Mouse (Mus musculus) spleen, postnatal 14 days (tissue): ENCODE measurements at regions not wholly inside any gene's neighbourhood (a gene's known extent, or its start where the extent isn't known, plus 50 kb on each side); places are given as distances from the start of the nearest gene placed in this dataset.

Source experiments
- DNase-seq, 2 experiments: peaks; one replicate each; pipeline ENCODE4 v3.0.0; 2021 to 2022; ENCODE audit warnings: low spot score in 2 of 2

DNA sequence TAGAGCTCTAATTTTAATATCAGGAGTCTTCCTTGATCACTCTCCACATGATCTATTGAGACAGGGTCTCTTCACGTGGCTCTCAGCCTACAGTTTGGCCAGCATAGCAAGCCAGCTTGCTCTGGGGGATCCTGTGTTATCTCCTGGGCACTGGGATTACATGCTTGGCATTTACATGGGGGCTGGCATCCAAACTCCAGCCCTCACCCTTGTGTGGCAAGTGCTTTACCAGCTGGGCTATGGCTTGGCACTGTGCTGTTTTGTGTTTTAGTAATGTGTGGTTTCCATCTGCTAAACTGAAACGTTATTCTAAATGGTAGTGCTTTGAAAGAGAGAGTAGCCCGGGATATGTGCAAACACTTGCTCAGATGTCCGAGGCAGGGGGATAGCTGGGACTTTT, 251.5 kb upstream of the Hnrnpa3 start:
- DNase-seq: no peak

DNA sequence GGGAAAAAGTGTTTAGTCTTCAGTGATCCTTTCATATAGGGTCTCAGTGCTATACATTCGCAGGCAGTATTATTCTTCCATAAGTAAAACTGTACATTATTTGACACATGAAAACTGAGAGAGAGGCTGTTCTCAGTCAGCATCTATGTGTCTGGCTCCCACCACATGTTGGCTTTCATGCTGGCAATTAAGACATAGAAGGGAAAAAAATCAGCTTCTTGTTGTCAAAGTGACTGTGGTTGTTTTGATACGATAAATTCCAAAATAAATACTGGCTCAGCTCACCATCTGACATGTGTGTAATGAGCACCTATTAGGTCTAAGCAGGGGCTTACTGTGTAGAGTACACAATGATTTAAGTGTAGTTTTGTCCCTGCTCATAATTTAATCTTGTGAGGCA, 251.0 kb upstream of the Hnrnpa3 start:
- no peak for DNase-seq

GRCm38 (mm10) chr2:75409806-75410205, 249.3 kb upstream of the Hnrnpa3 start:
- no peak for DNase-seq

DNA sequence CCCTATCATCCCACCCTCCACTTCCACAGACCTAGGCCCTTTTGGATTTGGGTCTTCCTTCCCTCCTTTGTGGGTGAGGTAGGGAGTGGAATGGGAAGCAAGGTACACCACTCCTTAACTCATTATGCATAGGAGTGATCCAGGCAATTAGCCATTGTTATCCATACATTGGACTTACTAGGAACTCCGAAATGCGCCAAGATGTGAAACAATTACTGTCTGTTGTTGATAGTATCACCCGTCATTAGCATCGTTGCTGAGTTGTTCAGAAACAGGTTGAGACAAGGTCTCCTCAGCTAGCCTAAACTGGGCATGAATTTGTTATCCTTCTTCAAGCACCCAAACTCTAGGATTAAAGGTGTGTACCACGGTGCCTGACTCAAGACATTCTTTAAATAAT, 246.3 kb upstream of the Hnrnpa3 start:
- DNase-seq: no peak

- no peak for DNase-seq
Observed at GRCm38 (mm10) chr2:75418689-75419088, 240.4 kb upstream of the Hnrnpa3 start.

- no peak for DNase-seq
Observed at GRCm38 (mm10) chr2:75419142-75419541, 239.9 kb upstream of the Hnrnpa3 start.

- no peak for DNase-seq
Observed at GRCm38 (mm10) chr2:75422798-75423685, 236.0 kb upstream of the Hnrnpa3 start.

DNA sequence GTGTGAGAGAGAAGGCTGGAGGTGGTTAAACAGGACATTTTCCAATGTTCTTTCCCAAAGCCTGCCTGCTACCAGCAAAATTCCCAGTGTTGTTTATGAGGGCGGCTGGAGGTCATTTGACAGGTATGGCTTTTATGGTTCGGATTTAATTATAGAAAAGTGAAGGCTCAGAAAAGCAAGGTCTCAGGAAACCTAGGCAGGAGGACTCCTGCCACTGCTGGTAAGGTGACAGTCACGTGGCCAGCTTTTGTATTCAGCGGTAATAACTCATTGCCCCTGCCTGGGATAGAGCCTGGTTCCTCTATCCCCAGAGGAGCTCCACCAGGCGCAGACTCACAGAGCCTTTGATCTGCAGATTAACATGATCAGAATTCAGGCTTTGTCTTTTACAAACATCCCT, 235.2 kb upstream of the Hnrnpa3 start:
- no peak for DNase-seq

GRCm38 (mm10) chr2:75424363-75424762, 234.7 kb upstream of the Hnrnpa3 start:
- no peak for DNase-seq

DNA sequence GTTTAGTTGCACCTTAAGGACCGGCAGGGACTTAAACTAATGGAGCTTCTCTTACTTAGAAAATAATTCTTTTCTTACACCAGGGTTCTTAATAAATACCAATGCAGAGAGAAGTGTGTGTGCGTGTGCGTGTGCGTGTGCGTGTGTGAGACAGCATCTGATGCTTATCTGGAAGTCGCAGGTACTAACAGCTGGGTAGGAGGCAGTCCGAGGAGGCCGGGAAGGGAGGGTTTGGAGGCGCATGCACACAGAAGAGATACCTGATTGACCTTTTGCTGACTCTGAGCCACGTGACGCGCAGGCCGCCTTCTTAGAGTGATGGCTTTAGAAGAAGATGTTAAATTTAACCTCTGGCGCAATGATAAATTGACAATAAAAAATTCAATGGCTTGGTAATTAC, 234.2 kb upstream of the Hnrnpa3 start:
- DNase-seq: no peak

DNA sequence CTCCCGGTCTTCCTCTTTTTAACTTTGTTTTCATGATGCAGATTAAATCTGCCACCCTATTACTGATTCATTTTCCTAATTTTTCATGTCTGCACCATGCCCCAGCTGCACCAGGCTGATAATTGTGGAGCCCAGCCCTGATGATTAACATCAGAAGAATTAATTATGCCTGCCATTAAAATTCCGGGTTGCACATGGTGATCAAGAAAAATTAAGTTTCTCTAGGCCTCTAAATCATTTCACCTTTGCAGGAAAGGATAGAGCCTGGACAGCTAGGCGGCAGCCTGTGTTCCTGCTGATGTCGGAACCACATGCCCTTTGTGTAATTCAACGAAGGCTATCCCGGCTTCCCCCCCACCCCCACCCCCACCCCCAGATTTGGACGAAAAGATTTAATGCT, 233.7 kb upstream of the Hnrnpa3 start:
- DNase-seq: no peak

DNA sequence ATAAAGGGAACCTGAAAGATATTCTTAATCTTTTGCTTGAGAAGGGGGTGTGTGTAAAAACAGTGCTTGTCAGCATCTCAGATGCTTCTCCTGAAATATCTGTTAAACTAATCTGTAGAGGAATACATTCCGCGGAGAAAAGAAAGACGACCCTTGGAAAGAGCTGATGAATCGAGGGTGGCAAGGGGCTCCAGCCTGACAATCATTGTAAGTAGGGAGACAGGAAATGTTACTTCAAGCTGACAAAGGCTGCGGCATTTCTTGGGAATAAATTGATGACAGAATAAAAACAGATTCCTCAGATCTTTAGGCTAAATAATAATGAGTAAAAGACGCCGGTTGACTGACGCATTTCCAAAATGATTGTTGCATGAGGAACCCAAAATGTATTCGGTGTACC, 233.3 kb upstream of the Hnrnpa3 start:
- DNase-seq: no peak

DNA sequence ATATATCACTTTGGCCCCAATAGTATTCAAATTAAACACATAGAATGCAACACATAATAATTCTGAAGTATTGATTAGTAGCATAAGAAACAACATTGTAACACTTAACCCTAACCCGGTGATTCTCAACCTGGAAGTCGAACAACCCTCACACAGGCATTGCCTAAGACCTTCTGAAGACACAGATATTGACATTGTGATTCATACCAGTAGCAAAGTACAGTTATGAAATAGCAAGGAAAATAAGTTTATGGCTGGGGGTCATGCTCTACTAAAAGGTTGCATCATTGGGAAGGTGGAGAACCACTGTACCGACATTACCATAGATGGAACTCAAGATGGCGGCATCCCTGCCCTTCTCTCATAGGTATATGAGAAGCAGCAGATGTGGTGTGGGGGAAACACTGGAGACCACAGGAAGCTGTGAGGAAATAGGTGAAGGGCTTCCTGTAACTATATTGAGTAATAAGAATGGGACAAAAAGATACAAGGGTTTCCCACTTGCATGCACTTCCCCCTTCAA, 231.1 kb upstream of the Hnrnpa3 start:
- no peak for DNase-seq

- DNase-seq: no peak
Observed at GRCm38 (mm10) chr2:75430161-75430940, 228.7 kb upstream of the Hnrnpa3 start.

DNA sequence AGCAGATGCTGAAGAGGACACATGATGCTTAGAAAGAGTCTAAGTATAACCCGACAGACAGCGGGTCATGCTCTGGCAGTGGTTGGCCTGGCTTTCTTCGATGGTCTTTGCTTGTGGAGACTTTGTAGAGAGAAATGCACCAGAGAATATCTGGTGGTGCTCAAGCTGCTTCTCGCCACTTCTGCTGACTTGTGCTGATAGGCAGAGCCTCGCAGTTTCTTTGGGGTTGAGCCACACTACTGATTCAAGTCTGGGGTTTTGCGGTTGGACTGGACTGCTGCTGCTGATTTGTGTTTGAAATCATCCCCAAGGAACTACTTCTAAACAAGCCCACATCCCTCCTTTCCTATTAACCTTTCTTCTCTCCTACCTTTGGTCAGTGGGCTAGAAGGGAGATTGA, 227.1 kb upstream of the Hnrnpa3 start:
- no peak for DNase-seq

- no peak for DNase-seq
Observed at GRCm38 (mm10) chr2:75434521-75434920, 224.5 kb upstream of the Hnrnpa3 start.

DNA sequence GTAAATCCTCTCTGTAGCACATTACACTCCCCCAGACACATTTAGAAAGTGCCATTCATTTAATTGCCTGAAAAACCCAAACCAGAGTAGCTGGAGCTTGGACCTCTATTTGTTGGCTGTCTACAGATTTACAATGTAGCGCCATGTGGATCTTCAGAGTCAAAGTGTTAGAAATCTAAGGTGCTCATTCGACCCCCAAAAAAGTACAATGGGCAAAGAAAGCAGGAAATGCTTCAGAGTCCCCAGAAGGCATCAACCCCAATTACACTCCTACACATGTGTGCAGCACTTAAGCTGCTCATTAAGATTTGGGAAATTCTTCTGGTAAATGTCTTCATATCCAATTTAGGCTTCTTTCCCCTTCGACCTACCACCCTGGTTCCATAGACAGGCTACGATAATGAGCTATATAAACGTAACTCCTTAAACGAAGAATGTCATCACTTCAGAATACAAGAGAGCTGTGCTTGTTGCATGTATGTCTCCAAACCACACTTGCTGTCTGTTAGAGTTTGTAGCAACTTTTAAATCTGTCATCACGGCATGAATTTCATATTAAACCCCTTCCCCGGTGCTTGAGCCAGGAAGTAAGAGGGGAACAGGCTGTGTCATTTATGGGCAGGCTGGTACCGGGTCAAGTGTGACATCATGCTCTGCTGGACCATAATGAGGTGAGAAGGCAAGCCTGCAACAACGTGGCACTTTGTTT, 219.4 kb upstream of the Hnrnpa3 start:
- no peak for DNase-seq

- DNase-seq: no peak
Observed at GRCm38 (mm10) chr2:75442632-75443031, 216.4 kb upstream of the Hnrnpa3 start.

DNA sequence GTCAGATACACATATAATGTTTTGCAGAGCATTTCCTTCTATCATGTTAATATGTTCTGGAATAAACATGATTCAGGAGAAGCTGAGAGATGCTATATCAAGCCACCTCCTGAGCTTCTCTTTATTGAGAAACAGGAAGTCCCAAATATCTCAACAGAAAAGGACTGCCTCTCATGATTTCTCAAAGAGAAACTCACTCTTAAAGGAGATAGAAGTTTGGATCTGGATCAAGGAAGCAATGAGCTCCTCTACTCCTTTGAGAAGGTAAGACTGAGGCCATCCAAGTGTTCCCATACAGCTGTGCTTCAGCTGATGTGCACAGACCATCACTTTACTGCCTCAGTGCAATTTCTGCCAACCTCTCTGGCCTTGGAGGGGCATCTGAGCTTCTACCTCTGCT, 213.9 kb upstream of the Hnrnpa3 start:
- no peak for DNase-seq

GRCm38 (mm10) chr2:75446996-75447715, 211.9 kb upstream of the Hnrnpa3 start:
- no peak for DNase-seq

DNA sequence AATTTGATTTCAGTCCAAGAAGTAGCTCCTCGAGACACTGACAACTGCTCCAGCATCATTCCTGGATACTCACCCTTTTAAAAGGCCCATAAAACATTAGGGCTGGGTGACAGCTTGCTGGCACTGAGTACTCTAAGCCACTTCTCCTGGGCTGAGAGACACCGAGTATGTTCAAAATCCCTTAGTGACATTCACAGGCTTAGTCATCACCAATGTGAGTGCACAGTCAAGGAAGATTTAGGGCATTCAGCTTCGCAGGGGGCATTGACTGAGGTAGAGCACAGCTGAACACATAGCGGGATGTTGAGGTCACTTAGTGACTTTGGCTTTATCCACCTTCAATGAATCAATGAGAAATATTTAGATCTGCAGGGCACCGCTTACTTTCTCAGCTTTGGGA, 210.8 kb upstream of the Hnrnpa3 start:
- no peak for DNase-seq
